Mouse (Mus musculus) natural killer cell, adult 2 months (primary cell): Measurements from ENCODE around the gene Ryr1.
A peak's percentile ranks its signal among the peaks of the same experiment; 100 is the strongest.
"Not testable (repeated sequence)": the region's sequence is repeated elsewhere in the genome, so short reads cannot be mapped to it uniquely, and the experiment has no call there.

Experiments
- DNase-seq, 2 experiments: peaks; one replicate each; pipeline ENCODE4 v3.0.0; 2022; ENCODE audit warnings: low spot score in 2 of 2

Ryr1 gene

GRCm38 (mm10) chr7:29084411-29084810 is 40.6 kb downstream of the Ryr1 start:
- DNase-seq = no peak

- DNase-seq = no peak
Measured at GRCm38 (mm10) chr7:29079419-29079950, 45.5 kb downstream of the Ryr1 start.

- DNase-seq = no peak
Measured at GRCm38 (mm10) chr7:29076977-29077376, 48.0 kb downstream of the Ryr1 start.

GRCm38 (mm10) chr7:29075208-29075607 is 49.8 kb downstream of the Ryr1 start:
- no peak for DNase-seq

GRCm38 (mm10) chr7:29072689-29073088 is 52.3 kb downstream of the Ryr1 start:
- DNase-seq = no peak

GRCm38 (mm10) chr7:29071169-29071891 is 53.6 kb downstream of the Ryr1 start:
- no peak for DNase-seq

- DNase-seq = no peak
Measured at GRCm38 (mm10) chr7:29070364-29071168, 54.4 kb downstream of the Ryr1 start.

- no peak for DNase-seq
Measured at GRCm38 (mm10) chr7:29067758-29068157, 57.2 kb downstream of the Ryr1 start.

GRCm38 (mm10) chr7:29063476-29063875 is 61.5 kb downstream of the Ryr1 start:
- DNase-seq = not testable (repeated sequence)

- no peak for DNase-seq
Measured at GRCm38 (mm10) chr7:29061522-29062037, 63.4 kb downstream of the Ryr1 start.

- DNase-seq = no peak
Measured at GRCm38 (mm10) chr7:29059445-29059844, 65.5 kb downstream of the Ryr1 start.

- DNase-seq = no peak
Measured at GRCm38 (mm10) chr7:29052821-29053220, 72.2 kb downstream of the Ryr1 start.

GRCm38 (mm10) chr7:29050797-29051196 is 74.2 kb downstream of the Ryr1 start:
- peak in 1 of 2 experiments; percentile 24 for DNase-seq

- no peak for DNase-seq
Measured at GRCm38 (mm10) chr7:29048615-29049014, 76.4 kb downstream of the Ryr1 start.

GRCm38 (mm10) chr7:29048070-29048469 is 76.9 kb downstream of the Ryr1 start:
- DNase-seq = no peak

- DNase-seq = no peak
Measured at GRCm38 (mm10) chr7:29046533-29046932, 78.4 kb downstream of the Ryr1 start.

- DNase-seq = no peak
Measured at GRCm38 (mm10) chr7:29044302-29044701, 80.7 kb downstream of the Ryr1 start.

- DNase-seq = no peak
Measured at GRCm38 (mm10) chr7:29043674-29044057, 81.3 kb downstream of the Ryr1 start.

- DNase-seq = no peak
Measured at GRCm38 (mm10) chr7:29043016-29043673, 81.8 kb downstream of the Ryr1 start.

GRCm38 (mm10) chr7:29041194-29041593 is 83.8 kb downstream of the Ryr1 start:
- DNase-seq = no peak

GRCm38 (mm10) chr7:29039985-29040661 is 84.9 kb downstream of the Ryr1 start:
- peak in 1 of 2 experiments; percentile 30 for DNase-seq
